Mouse (Mus musculus) embryonic fibroblast, embryonic 13.5 days (primary cell): ENCODE data around the gene Gpr153.

Experiments used
- CTCF ChIP-seq: IDR thresholded peaks from 2 replicates; pipeline ENCODE4 v1.5.1; 2011; ENCODE audit warnings: mild to moderate bottlenecking, control low read depth, low read length, moderate library complexity, borderline replicate concordance; ENCODE audit not compliant: insufficient read depth
- POLR2A ChIP-seq: IDR thresholded peaks from 2 replicates; pipeline ENCODE4 v1.6.1; 2011; ENCODE audit warnings: low read depth, mild to moderate bottlenecking, control low read depth, low read length, moderate library complexity

DNA sequence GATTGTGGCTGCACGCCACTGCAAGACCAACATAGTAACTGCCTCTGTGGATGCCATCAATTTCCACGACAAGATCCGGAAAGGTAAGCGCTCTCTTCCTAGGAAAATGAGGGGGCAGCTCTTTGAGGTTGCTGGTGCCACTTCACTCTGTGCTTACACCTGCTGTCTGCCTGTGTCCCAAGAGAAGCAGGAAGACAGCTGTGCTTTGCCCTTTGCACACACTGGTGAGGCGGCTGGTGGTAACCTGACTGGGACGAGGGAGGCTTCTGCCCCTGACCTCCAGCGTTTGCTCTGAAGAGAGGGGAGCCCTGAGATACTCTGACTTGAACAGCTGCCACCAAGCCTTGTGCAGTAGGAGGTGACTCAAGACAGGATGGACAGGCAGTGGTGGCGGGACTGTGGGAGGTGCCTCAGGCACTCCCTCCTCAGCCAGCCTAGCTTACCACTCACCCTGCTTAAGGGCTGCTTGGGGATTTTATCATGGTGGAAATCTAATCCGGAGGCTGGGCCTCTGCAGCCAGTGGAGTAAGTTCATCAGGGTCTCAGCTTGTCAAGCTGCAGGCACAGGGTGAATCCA is 20.8 kb upstream of the Gpr153 start:
- no peak for TF ChIP-seq POLR2A
- TF ChIP-seq CTCF = no peak
